Mouse (Mus musculus) midbrain, embryonic 13.5 days (tissue): Measurements from ENCODE around the gene Cdc6. TPM values are rescaled to one million over a fixed set of nuclear protein-coding genes. Genes with fewer than 3 reads are reported as not detected.
"Not testable (repeated sequence)": the region's sequence is repeated elsewhere in the genome, so short reads cannot be mapped to it uniquely, and the experiment has no call there.

ENCODE experiments used
- ATAC-seq: fragments of 200-750 bp; cut with Nextera tagmentation; 2 replicates; pipeline ENCODE4 v1.8.0; 2017; ENCODE audit warnings: mild to moderate bottlenecking, moderate TSS enrichment, moderate library complexity
- H3K27ac ChIP-seq: fragments of 300-500 bp; sonication (generic); 2 replicates; pipeline ENCODE4 v1.5.1; 2015; ENCODE audit warnings: inconsistent platforms, mild to moderate bottlenecking, moderate library complexity
- H3K27me3 ChIP-seq: fragments of 300-500 bp; sonication (generic); 2 replicates; pipeline ENCODE4 v1.6.1; 2015; ENCODE audit warnings: mild to moderate bottlenecking, inconsistent platforms
- H3K36me3 ChIP-seq: fragments of 300-500 bp; sonication (generic); 2 replicates; pipeline ENCODE4 v1.6.1; 2015; ENCODE audit warnings: mild to moderate bottlenecking, inconsistent platforms
- H3K4me1 ChIP-seq: fragments of 300-500 bp; sonication (generic); replicated peaks from 2 replicates; pipeline ENCODE4 v1.6.1; 2015; ENCODE audit warnings: inconsistent platforms
- H3K4me2 ChIP-seq: fragments of 300-500 bp; sonication (generic); replicated peaks from 2 replicates; pipeline ENCODE4 v1.6.1; 2015; ENCODE audit warnings: moderate library complexity, mild to moderate bottlenecking, inconsistent platforms
- H3K4me3 ChIP-seq: fragments of 300-500 bp; sonication (generic); replicated peaks from 2 replicates; pipeline ENCODE4 v1.5.1; 2015; ENCODE audit warnings: mild to moderate bottlenecking, inconsistent platforms
- H3K9ac ChIP-seq: fragments of 300-500 bp; sonication (generic); replicated peaks from 2 replicates; pipeline ENCODE4 v1.6.1; 2015; ENCODE audit warnings: mild to moderate bottlenecking, inconsistent platforms
- H3K9me3 ChIP-seq: fragments of 300-500 bp; sonication (generic); 2 replicates; pipeline ENCODE4 v1.6.1; 2016; ENCODE audit warnings: mild to moderate bottlenecking, inconsistent platforms
- WGBS: fragments of 180-500 bp; shearing (Covaris S2); methylation state at CpG from one replicate; pipeline ENCODE4 v1.1.7; 2015; 5-methylcytosine and 5-hydroxymethylcytosine counted together
- polyA plus RNA-seq: library from polyadenylated mRNA; unstranded; fragments of >200 nt; fragmentation: Nextera tagmentation; extraction: Ambion mirVana; gene quantifications from 2 replicates; pipeline ENCODE4 v1.2.1, GENCODE M21; 2015

Gene Cdc6
- polyA plus RNA-seq, 1 experiment from 2014 or later, result 11.3 TPM

DNA sequence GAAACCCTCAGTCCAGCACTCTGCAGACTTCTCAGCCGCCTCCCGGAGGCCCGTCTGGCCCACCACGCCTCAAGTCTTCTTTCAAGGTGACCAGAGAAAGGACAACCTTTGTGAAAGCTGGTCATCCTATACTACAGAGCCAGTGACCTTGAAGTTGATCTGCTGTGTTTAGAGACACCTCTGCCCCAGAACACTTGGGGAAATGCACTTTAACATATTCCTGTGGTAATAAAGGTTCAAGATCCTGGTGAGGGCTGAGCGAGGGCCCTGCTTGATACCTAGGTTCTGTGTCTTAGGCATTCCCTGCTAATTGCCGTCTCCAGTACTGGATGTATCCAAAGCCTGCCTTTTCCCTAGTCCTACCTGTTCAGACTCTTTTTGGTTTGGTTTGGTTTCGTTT, 19.0 kb downstream of the Cdc6 start:
- Histone ChIP-seq H3K9ac (peak overlapping the region; percentile 19; the same call in 1 of the 2 replicates), H3K4me3 (no peak overlapping the region), H3K9me3 (no peaks in the 10 kb centered on the region), H3K27ac (peak overlapping the region; percentile 75; the same call in 1 of the 2 replicates), H3K36me3 (no peaks in the 10 kb centered on the region), H3K4me1 (peaks cover 93% of the 10 kb centered on the region), H3K27me3 (0 out of 2 replicates have a peak, but pooled peaks cover 2% of the 10 kb centered on the region), H3K4me2 (no peak overlapping the region)
- no peak for ATAC-seq
- 69% methylated on average over 7 of the region's 7 CpGs for WGBS

DNA sequence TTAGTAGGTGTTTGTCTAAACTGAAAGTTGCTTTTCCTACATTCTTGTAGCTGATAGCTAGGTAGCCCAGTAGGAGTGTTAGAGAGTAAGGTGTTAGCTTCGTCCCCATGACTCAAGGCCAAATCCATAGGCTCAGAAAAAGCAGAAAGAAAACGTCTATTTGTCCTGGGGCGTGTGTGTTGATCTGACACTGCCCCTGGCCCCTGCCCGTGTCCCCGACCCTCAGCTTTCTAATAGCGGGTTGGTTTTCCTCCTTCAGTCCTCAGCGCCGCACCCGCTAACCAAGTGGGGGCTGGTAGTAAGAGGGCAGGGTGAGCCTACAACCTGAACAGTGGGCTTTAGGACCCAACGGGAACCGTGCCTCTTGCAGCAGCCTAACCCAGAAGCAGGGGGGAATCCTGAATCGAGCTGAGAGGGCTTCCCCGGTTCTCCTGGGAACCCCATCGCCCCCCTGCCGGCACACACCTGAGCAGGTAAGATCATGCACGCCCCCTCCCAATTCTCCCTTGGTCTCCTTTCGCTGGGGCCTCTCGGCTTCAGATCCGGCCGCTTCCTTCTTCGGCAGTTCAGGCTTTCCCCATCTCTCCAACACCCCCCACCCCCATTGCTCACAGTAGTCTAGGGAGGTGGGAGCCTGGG, 20.0 kb downstream of the Cdc6 start, which contains the start of gene Rara:
Gene Rara (plus strand): TSS at position 381 of the 639 bp plus-strand sequence.
- 0 out of 2 replicates have a peak, but pooled peaks cover 2% of the 10 kb centered on the region for H3K27me3 ChIP-seq
- H3K4me2 ChIP-seq, result peak within 1 kb of the TSS; percentile 75
- peak within 1 kb of the TSS; percentile 58 for H3K4me3 ChIP-seq
- peak; percentile 29; the same call in 1 of the 2 replicates for ATAC-seq
- H3K36me3 ChIP-seq, result no peaks in the 10 kb centered on the region
- peaks cover 97% of the 10 kb centered on the region for H3K4me1 ChIP-seq
- H3K27ac ChIP-seq, result no peak within 1 kb of the TSS; the same call in 1 of the 2 replicates
- H3K9ac ChIP-seq, result peak within 1 kb of the TSS; percentile 74
- no peaks in the 10 kb centered on the region for H3K9me3 ChIP-seq
- 7% methylated on average over 21 of the region's 21 CpGs for WGBS

DNA sequence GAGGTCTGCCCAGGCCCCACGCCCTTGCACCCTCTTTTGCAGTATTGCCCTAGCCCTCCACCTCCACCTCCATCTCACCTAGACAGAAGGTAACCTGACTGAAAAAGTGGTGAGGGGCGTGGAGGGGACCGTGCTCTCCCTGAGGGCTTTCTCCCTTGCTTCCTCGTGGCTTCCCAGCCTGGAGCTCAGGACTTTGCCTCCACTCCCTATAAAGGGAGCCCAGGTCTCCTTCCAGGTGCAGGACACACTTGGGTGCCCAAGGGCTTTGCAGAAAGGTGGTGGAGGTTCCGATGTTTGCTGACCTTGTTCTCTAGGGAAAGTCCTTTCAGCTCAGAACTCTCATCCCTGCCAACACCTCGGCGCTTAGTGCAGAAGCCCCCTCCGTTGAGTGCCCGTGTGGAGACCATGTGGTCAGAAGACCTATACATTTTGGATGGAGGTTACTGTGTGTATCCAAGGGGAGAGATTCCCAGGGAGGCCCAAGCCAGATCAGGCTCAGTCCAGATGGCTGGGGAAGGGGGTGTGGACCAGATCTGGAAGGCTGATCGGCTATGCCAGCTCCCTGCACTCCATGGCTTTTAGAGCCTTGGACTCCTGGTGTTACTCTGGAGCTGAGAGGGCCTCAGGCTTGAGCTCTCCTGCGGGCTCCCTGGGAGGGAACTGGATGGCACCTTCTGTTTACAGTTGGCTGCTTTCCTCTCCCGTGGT, 20.7 kb downstream of the Cdc6 start:
- 0 out of 2 replicates have a peak, but pooled peaks have one; percentile 7 for ATAC-seq
- WGBS, result 10% methylated on average over 12 of the region's 12 CpGs

DNA sequence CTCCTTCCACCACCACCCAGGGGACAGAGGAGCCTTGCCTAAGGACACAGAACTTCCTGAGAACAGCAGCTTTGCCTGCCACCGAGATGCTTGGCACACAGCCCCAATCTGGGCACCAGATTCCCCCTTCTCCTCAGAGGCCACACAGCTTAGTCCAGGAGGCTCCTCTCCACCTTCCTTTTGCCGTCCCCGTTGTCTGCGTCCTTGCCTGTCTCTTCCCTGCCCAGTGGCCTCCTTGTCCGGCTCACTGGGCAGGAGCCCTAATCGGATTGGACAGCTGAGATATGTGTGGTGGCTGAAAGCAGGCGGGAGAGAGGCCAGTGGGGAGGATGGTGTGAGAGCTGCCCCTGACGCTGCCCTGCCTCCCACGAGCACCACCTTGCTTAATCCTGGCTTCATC, 21.9 kb downstream of the Cdc6 start:
- Histone ChIP-seq H3K9me3 (no peaks in the 10 kb centered on the region), H3K4me3 (peak overlapping the region; percentile 2; the same call in 1 of the 2 replicates), H3K4me2 (peak overlapping the region; percentile 75), H3K27ac (peak overlapping the region; percentile 11; the same call in 1 of the 2 replicates), H3K36me3 (no peaks in the 10 kb centered on the region), H3K27me3 (0 out of 2 replicates have a peak, but pooled peaks cover 2% of the 10 kb centered on the region), H3K4me1 (peaks cover 87% of the 10 kb centered on the region), H3K9ac (peak overlapping the region; percentile 61)
- ATAC-seq, result no peak
- WGBS, result 5% methylated on average over 9 of the region's 9 CpGs

More for the DNA sequence above, 20.7 kb downstream of the Cdc6 start:
- Histone ChIP-seq H3K4me1 (peaks cover 97% of the 10 kb centered on the region), H3K4me3 (peak overlapping the region; percentile 58), H3K27me3 (0 out of 2 replicates have a peak, but pooled peaks cover 2% of the 10 kb centered on the region), H3K4me2 (peak overlapping the region; percentile 75), H3K27ac (no peak overlapping the region), H3K36me3 (no peaks in the 10 kb centered on the region), H3K9ac (peak overlapping the region; percentile 74), H3K9me3 (no peaks in the 10 kb centered on the region)

DNA sequence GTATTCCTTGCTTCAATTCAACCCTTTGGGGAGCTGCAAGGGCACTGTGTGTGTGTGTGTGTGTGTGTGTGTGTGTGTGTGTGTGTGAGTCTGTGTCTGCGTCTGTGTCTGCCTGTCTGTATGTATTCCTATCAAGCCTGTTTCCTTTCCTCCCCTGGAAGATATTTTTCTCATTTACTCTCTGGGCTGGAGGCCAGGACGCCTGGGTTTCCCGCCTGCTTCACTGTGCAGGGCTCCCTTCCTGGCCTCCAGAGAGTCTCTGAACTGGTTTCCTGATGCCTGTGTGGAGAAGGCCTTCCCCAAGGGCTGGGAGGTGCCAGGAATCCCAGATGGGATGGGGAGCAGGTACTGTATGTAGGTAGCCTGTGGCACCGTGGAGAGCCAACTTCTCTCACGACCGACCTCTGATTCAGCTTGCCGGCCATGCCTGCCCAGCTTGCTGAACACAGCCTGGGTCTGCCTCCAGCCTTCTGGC, 22.6 kb downstream of the Cdc6 start:
- H3K4me1 ChIP-seq, result peaks cover 80% of the 10 kb centered on the region
- H3K9ac ChIP-seq, result peak overlapping the region; percentile 61
- peak overlapping the region; percentile 11; the same call in 1 of the 2 replicates for H3K27ac ChIP-seq
- H3K27me3 ChIP-seq, result peaks cover 6% of the 10 kb centered on the region
- H3K9me3 ChIP-seq, result no peaks in the 10 kb centered on the region
- H3K36me3 ChIP-seq, result no peaks in the 10 kb centered on the region
- ATAC-seq, result no peak
- H3K4me3 ChIP-seq, result no peak overlapping the region
- peak overlapping the region; percentile 75 for H3K4me2 ChIP-seq
- WGBS, result 66% methylated on average over 7 of the region's 7 CpGs

DNA sequence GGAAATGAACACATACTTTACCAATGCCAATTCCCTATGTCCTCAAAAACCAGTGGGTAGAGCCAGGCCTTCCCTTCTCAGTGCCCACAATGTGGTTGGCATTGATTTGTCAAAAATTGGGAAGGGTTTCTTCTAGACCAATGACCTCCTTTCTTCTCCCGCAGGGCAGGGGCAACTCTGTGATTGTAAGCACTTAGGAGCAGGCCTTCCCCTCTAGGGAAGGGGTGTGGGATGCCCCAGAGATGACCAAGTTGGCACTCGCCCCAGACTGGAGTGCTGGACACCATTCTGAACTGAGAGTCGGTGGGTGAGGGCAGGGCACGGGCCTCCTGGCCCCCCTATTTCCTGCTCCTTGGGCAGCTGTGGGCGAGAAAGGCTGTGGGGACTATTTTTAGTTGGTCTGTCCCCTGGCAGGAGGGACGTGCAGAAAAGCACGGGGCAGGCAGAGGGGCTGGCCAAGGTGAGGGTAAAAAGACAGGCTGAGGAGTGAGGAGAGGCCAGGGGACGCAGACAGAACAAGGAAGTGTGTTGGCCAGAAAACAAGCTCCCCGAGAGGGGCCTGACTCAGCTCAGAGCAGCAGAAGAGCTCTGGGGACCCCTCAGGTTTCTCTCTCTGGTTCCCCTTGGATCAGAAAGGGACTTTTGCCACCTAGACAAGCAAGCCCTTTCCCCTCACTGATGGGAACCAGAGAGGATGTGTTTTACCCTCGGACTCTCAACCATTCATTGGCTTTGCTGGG, 23.3 kb downstream of the Cdc6 start:
- Histone ChIP-seq H3K4me1 (peaks cover 75% of the 10 kb centered on the region), H3K9me3 (no peaks in the 10 kb centered on the region), H3K27ac (peak overlapping the region; percentile 59; the same call in 1 of the 2 replicates)

DNA sequence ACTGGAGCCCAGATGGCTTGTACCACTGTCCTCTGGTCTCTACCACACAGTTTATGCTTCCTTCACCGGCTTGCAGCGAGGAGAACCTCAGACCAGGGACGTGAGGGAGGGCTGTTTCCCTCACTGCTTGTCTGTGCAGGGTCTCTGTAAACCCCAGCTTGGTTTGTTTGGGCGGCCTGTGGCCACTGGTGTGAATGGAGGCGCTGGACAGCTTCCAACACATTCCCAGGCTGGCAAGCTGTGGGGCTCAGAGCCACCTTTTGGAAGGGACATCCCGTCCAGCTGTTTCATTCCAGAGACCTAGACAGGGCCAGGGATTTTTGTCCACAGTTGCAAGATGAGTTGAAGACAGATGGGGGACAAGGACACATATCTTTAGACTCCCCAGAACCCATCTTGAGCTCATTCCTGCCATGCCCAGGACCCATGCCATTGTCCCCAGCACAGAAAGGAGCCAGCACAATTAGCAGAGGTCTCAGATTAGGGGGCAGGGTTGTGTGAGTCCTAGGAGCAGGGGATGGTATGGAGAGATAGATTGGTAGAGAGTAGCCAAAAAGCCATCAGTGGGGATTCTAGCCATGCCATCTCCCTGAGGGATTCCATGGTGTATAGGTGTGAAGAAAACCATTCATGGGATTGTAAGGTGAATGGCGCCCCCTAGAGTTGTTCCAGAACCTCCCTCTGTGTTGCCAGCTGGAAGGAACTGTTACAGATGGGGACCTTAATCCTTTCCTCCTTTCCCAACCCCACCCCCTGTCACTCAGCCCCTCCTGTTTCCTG, 24.1 kb downstream of the Cdc6 start:
- H3K4me3 ChIP-seq, result no peak overlapping the region
- H3K27ac ChIP-seq, result peak overlapping the region; percentile 59; the same call in 1 of the 2 replicates
- no peak for ATAC-seq
- H3K9me3 ChIP-seq, result no peaks in the 10 kb centered on the region
- peaks cover 20% of the 10 kb centered on the region for H3K27me3 ChIP-seq
- peaks cover 75% of the 10 kb centered on the region for H3K4me1 ChIP-seq
- 33% methylated on average over 7 of the region's 7 CpGs for WGBS
- H3K9ac ChIP-seq, result 0 out of 2 replicates have a peak overlapping the region, but pooled peaks have one; percentile 30
- no peak overlapping the region for H3K4me2 ChIP-seq
- H3K36me3 ChIP-seq, result no peaks in the 10 kb centered on the region

More for the DNA sequence above, 23.3 kb downstream of the Cdc6 start:
- H3K27me3 ChIP-seq, result peaks cover 12% of the 10 kb centered on the region
- ATAC-seq, result no peak
- H3K4me3 ChIP-seq, result no peak overlapping the region
- 61% methylated on average over 10 of the region's 10 CpGs for WGBS
- H3K4me2 ChIP-seq, result no peak overlapping the region
- no peaks in the 10 kb centered on the region for H3K36me3 ChIP-seq
- peak overlapping the region; percentile 30 for H3K9ac ChIP-seq

DNA sequence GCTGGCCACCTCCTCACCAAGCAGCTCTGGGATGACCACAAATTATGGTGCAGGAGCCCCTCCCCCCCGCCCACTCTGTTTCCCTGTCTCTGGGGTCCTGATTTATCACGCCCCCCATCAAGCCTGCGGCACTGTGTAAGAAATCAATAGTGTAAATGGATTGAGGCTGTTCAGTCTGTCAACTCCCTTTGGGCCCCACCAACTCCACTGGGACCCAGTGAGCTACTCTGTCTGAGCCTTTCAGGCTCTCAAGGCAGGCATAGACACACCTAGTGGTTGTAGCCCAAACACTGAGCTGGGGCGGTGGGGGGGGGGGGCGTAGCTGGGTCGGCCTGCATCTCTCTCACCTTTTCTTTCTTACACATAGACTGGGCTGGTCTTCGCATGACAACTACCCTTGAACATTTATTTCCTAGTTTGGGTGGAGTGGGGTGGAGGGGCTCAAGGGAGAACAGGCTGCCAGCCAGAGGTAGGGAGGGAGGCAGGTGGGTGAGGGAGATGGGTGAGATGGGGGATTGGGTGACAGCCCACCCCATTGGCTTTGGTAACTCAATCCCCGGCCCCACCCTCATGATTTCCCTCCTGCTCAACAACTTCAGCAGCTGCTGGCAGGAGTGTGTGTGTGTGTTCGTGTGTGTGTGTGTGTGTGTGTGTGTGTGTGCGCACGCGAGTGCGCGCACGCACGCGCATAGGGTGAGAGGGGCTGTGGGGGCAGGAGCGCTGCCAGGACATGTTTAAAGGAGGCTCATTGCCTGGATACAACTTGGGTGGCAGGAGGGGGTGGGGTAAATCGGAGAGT, 24.9 kb downstream of the Cdc6 start:
- 0 out of 2 replicates have a peak overlapping the region, but pooled peaks have one; percentile 11 for H3K4me2 ChIP-seq
- no peaks in the 10 kb centered on the region for H3K36me3 ChIP-seq
- no peak overlapping the region; the same call in 1 of the 2 replicates for H3K9ac ChIP-seq
- 43% methylated on average over 19 of the region's 19 CpGs for WGBS
- H3K4me1 ChIP-seq, result peaks cover 74% of the 10 kb centered on the region
- H3K27ac ChIP-seq, result no peak overlapping the region
- peaks cover 20% of the 10 kb centered on the region for H3K27me3 ChIP-seq
- H3K4me3 ChIP-seq, result no peak overlapping the region
- H3K9me3 ChIP-seq, result no peaks in the 10 kb centered on the region
- ATAC-seq, result no peak

DNA sequence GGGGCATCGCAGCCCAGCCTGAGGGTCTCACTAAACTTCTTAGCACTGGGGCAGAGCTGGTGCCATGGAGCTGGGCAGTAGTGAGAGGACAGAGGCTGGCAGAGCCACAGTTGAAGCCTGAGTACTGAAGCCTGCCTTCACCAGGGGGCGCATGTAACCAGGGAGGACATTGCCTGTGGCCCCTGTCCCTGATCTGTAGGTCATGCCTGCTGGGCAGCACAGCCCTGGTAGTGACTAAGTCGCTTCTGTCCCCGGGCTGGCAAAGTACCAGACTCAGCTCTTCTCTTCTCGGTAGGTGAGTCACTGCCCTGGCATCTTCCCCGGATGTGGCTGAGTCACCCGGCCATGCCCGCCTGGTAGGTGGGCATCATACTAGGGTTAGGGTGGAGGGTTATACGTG, 25.6 kb downstream of the Cdc6 start:
- H3K27ac ChIP-seq, result no peak overlapping the region
- 59% methylated on average over 9 of the region's 9 CpGs for WGBS
- H3K4me3 ChIP-seq, result no peak overlapping the region
- no peaks in the 10 kb centered on the region for H3K9me3 ChIP-seq
- peaks cover 74% of the 10 kb centered on the region for H3K4me1 ChIP-seq
- H3K9ac ChIP-seq, result no peak overlapping the region
- peaks cover 20% of the 10 kb centered on the region for H3K27me3 ChIP-seq
- H3K36me3 ChIP-seq, result no peaks in the 10 kb centered on the region
- no peak for ATAC-seq
- H3K4me2 ChIP-seq, result no peak overlapping the region

DNA sequence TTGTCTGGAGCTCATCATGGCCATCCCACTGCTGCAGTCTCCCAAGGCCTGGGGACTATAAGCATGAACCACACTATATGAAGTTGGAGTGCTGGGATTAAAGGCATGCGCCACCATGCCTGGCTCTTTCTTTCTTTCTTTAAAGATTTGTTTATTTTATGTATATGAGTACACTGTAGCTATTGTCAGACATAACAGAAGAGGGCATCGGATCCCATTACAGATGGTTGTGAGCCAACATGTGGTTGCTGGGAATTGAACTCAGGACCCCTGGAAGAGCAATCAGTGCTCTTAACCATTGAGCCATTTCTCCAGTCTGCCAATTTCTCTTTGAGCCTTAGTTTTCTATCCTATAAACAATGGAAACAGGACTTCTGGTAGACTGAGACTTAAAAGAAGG, 26.2 kb downstream of the Cdc6 start:
- ATAC-seq, H3K9me3 ChIP-seq, H3K9ac ChIP-seq, H3K36me3 ChIP-seq, H3K4me3 ChIP-seq, H3K4me2 ChIP-seq, H3K27ac ChIP-seq: not testable (repeated sequence)
- Histone ChIP-seq H3K27me3 (peaks cover 23% of the 10 kb centered on the region), H3K4me1 (peaks cover 74% of the 10 kb centered on the region)
- 81% methylated on average over 2 of the region's 2 CpGs for whole genome bisulfite sequencing
